Mouse (Mus musculus): Measurements from ENCODE around the gene Thsd7b.

DNA sequence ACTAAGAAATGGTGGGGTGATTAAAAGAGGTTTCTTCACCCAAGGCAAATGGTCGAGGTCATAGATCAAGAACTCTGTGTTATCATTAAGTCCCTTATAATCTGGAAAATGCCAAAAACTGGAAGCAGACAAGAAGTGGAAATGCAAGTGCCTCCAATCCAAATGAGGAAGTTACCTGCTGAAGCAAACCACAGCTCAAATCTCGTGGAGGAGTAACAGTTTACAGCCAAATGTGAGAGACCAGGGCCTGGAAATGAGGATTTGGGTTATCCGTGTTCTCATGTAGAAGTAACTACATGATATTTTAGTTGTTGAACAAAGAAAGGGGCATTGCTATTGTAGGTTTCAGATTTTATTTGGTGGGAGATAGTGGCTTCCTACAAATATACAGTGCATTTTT, 335.3 kb downstream of the Thsd7b start:
- TF ChIP-seq CTCF (IDR thresholded peaks at IDR 0.05; ENCODE audit: borderline replicate concordance, insufficient read depth, low read length) (no peak), POLR2A (IDR thresholded peaks at IDR 0.05; ENCODE audit: low read depth, low read length) (no peak)

All from embryonic fibroblast, embryonic 13.5 days (primary cell).